Mouse (Mus musculus): ENCODE measurements at regions not wholly inside any gene's neighbourhood (a gene's known extent, or its start where the extent isn't known, plus 50 kb on each side); places are given as distances from the start of the nearest gene placed in this dataset.
A peak's percentile ranks its signal among the peaks of the same experiment; 100 is the strongest.
"Not testable (repeated sequence)": the region's sequence is repeated elsewhere in the genome, so short reads cannot be mapped to it uniquely, and the experiment has no call there.

- no peak overlapping the region for H3K4me3 ChIP-seq (ENCODE audit: low read depth, low read length)
- H3K27me3 ChIP-seq (ENCODE audit: control insufficient read depth, insufficient read depth, low read length): no peaks in the 10 kb centered on the region
- ATAC-seq (ENCODE audit: insufficient read depth, low FRiP score, low TSS enrichment) (no peak), DNase-seq (ENCODE audit: low spot score) (no peak)
- H3K9ac ChIP-seq (ENCODE audit: low read length): no peak overlapping the region
- WGBS: 89% methylated on average over 4 of the region's 4 CpGs
- H3K4me2 ChIP-seq (ENCODE audit: low read depth): no peak overlapping the region
- H3K36me3 ChIP-seq (ENCODE audit: control insufficient read depth, insufficient read depth, low read length): no peaks in the 10 kb centered on the region
- H3K9me3 ChIP-seq (ENCODE audit: control insufficient read depth, low read length): no peaks in the 10 kb centered on the region
- no peaks in the 10 kb centered on the region for H3K4me1 ChIP-seq (ENCODE audit: control insufficient read depth, insufficient read depth, low read length)
- no peak overlapping the region for H3K27ac ChIP-seq (ENCODE audit: low read depth, low read length)
Observed at GRCm38 (mm10) chr7:113035751-113036150, 82.0 kb downstream of the Rassf10 start.

- H3K27ac ChIP-seq (ENCODE audit: low read depth, low read length): no peak overlapping the region
- ATAC-seq (ENCODE audit: insufficient read depth, low FRiP score, low TSS enrichment): no peak
- WGBS: 85% methylated on average over 12 of the region's 12 CpGs
- H3K4me2 ChIP-seq (ENCODE audit: low read depth): no peak overlapping the region
- H3K36me3 ChIP-seq (ENCODE audit: control insufficient read depth, insufficient read depth, low read length): no peaks in the 10 kb centered on the region
- DNase-seq (ENCODE audit: low spot score): no peak
- no peaks in the 10 kb centered on the region for H3K9me3 ChIP-seq (ENCODE audit: control insufficient read depth, low read length)
- H3K27me3 ChIP-seq (ENCODE audit: control insufficient read depth, insufficient read depth, low read length): no peaks in the 10 kb centered on the region
- no peak overlapping the region for H3K4me3 ChIP-seq (ENCODE audit: low read depth, low read length)
- no peaks in the 10 kb centered on the region for H3K4me1 ChIP-seq (ENCODE audit: control insufficient read depth, insufficient read depth, low read length)
- H3K9ac ChIP-seq (ENCODE audit: low read length): no peak overlapping the region
Observed at GRCm38 (mm10) chr7:113037825-113038613, 84.3 kb downstream of the Rassf10 start.

GRCm38 (mm10) chr7:113038906-113039671 is 85.3 kb downstream of the Rassf10 start:
- no peak overlapping the region for H3K4me3 ChIP-seq (ENCODE audit: low read depth, low read length)
- ATAC-seq (ENCODE audit: insufficient read depth, low FRiP score, low TSS enrichment) (no peak), DNase-seq (ENCODE audit: low spot score) (no peak)
- no peak overlapping the region for H3K4me2 ChIP-seq (ENCODE audit: low read depth)
- no peak overlapping the region for H3K9ac ChIP-seq (ENCODE audit: low read length)
- H3K4me1 ChIP-seq (ENCODE audit: control insufficient read depth, insufficient read depth, low read length): no peaks in the 10 kb centered on the region
- no peak overlapping the region for H3K27ac ChIP-seq (ENCODE audit: low read depth, low read length)
- 66% methylated on average over 3 of the region's 3 CpGs for WGBS
- H3K36me3 ChIP-seq (ENCODE audit: control insufficient read depth, insufficient read depth, low read length): no peaks in the 10 kb centered on the region
- H3K9me3 ChIP-seq (ENCODE audit: control insufficient read depth, low read length): no peaks in the 10 kb centered on the region
- H3K27me3 ChIP-seq (ENCODE audit: control insufficient read depth, insufficient read depth, low read length): no peaks in the 10 kb centered on the region

- H3K4me3 ChIP-seq (ENCODE audit: low read depth, low read length); DNase-seq (ENCODE audit: low spot score); H3K36me3 ChIP-seq (ENCODE audit: control insufficient read depth, insufficient read depth, low read length); H3K4me2 ChIP-seq (ENCODE audit: low read depth); H3K9me3 ChIP-seq (ENCODE audit: control insufficient read depth, low read length); H3K9ac ChIP-seq (ENCODE audit: low read length); H3K27ac ChIP-seq (ENCODE audit: low read depth, low read length); H3K27me3 ChIP-seq (ENCODE audit: control insufficient read depth, insufficient read depth, low read length); H3K4me1 ChIP-seq (ENCODE audit: control insufficient read depth, insufficient read depth, low read length); ATAC-seq (ENCODE audit: insufficient read depth, low FRiP score, low TSS enrichment): not testable (repeated sequence)
- WGBS: 73% methylated on average over 7 of the region's 8 CpGs
Observed at GRCm38 (mm10) chr7:113045613-113046159, 91.9 kb downstream of the Rassf10 start.

GRCm38 (mm10) chr7:113046406-113046805 is 92.6 kb downstream of the Rassf10 start:
- no peaks in the 10 kb centered on the region for H3K27me3 ChIP-seq (ENCODE audit: control insufficient read depth, insufficient read depth, low read length)
- H3K4me1 ChIP-seq (ENCODE audit: control insufficient read depth, insufficient read depth, low read length): no peaks in the 10 kb centered on the region
- 92% methylated on average over 4 of the region's 4 CpGs for WGBS
- no peaks in the 10 kb centered on the region for H3K9me3 ChIP-seq (ENCODE audit: control insufficient read depth, low read length)
- H3K27ac ChIP-seq (ENCODE audit: low read depth, low read length): no peak overlapping the region
- DNase-seq (ENCODE audit: low spot score) (no peak), ATAC-seq (ENCODE audit: insufficient read depth, low FRiP score, low TSS enrichment) (no peak)
- no peak overlapping the region for H3K4me3 ChIP-seq (ENCODE audit: low read depth, low read length)
- H3K4me2 ChIP-seq (ENCODE audit: low read depth): no peak overlapping the region
- no peaks in the 10 kb centered on the region for H3K36me3 ChIP-seq (ENCODE audit: control insufficient read depth, insufficient read depth, low read length)
- H3K9ac ChIP-seq (ENCODE audit: low read length): no peak overlapping the region

- DNase-seq (ENCODE audit: low spot score) (no peak), ATAC-seq (ENCODE audit: insufficient read depth, low FRiP score, low TSS enrichment) (no peak)
- no peaks in the 10 kb centered on the region for H3K9me3 ChIP-seq (ENCODE audit: control insufficient read depth, low read length)
- no peak overlapping the region for H3K9ac ChIP-seq (ENCODE audit: low read length)
- no peak overlapping the region for H3K4me3 ChIP-seq (ENCODE audit: low read depth, low read length)
- WGBS: 76% methylated on average over 3 of the region's 3 CpGs
- H3K4me1 ChIP-seq (ENCODE audit: control insufficient read depth, insufficient read depth, low read length): no peaks in the 10 kb centered on the region
- H3K4me2 ChIP-seq (ENCODE audit: low read depth): no peak overlapping the region
- no peaks in the 10 kb centered on the region for H3K36me3 ChIP-seq (ENCODE audit: control insufficient read depth, insufficient read depth, low read length)
- H3K27ac ChIP-seq (ENCODE audit: low read depth, low read length): no peak overlapping the region; the same call in 1 of the 2 replicates
- no peaks in the 10 kb centered on the region for H3K27me3 ChIP-seq (ENCODE audit: control insufficient read depth, insufficient read depth, low read length)
Observed at GRCm38 (mm10) chr7:113047583-113047982, 93.8 kb downstream of the Rassf10 start.

GRCm38 (mm10) chr7:113048097-113048795 is 94.5 kb downstream of the Rassf10 start:
- Histone ChIP-seq H3K27ac (ENCODE audit: low read depth, low read length) (no peak overlapping the region; the same call in 1 of the 2 replicates), H3K4me3 (ENCODE audit: low read depth, low read length) (no peak overlapping the region), H3K27me3 (ENCODE audit: control insufficient read depth, insufficient read depth, low read length) (no peaks in the 10 kb centered on the region), H3K36me3 (ENCODE audit: control insufficient read depth, insufficient read depth, low read length) (no peaks in the 10 kb centered on the region), H3K4me1 (ENCODE audit: control insufficient read depth, insufficient read depth, low read length) (no peaks in the 10 kb centered on the region), H3K9me3 (ENCODE audit: control insufficient read depth, low read length) (no peaks in the 10 kb centered on the region), H3K9ac (ENCODE audit: low read length) (no peak overlapping the region), H3K4me2 (ENCODE audit: low read depth) (no peak overlapping the region)
- WGBS: 55% methylated on average over 4 of the region's 4 CpGs
- peak; percentile 82 for ATAC-seq (ENCODE audit: insufficient read depth, low FRiP score, low TSS enrichment)
- DNase-seq (ENCODE audit: low spot score): peak; percentile 53

- Histone ChIP-seq H3K9ac (ENCODE audit: low read length) (no peak overlapping the region), H3K27ac (ENCODE audit: low read depth, low read length) (no peak overlapping the region), H3K36me3 (ENCODE audit: control insufficient read depth, insufficient read depth, low read length) (no peaks in the 10 kb centered on the region), H3K9me3 (ENCODE audit: control insufficient read depth, low read length) (no peaks in the 10 kb centered on the region), H3K4me2 (ENCODE audit: low read depth) (no peak overlapping the region), H3K4me3 (ENCODE audit: low read depth, low read length) (no peak overlapping the region), H3K27me3 (ENCODE audit: control insufficient read depth, insufficient read depth, low read length) (no peaks in the 10 kb centered on the region), H3K4me1 (ENCODE audit: control insufficient read depth, insufficient read depth, low read length) (no peaks in the 10 kb centered on the region)
- DNase-seq (ENCODE audit: low spot score) (no peak), ATAC-seq (ENCODE audit: insufficient read depth, low FRiP score, low TSS enrichment) (no peak)
- WGBS: 92% methylated on average over 5 of the region's 5 CpGs
Observed at GRCm38 (mm10) chr7:113049440-113049839, 95.7 kb downstream of the Rassf10 start.
